In genomic region chr2:93178313-93178677, GRCm38 (mm10) we compare ENCODE assay signal across 15 mouse cellular contexts. TPM values are rescaled to one million over a fixed set of nuclear protein-coding genes. Genes with fewer than 3 reads are reported as not detected.
DNase-seq lines count a peak whose midpoint lies in the region; ATAC-seq and TF ChIP-seq lines count a peak whose summit lies in the region.
"Had no signal": no experiment of that assay in that cellular context is flagged by ENCODE, and none has a peak within 500 bp of the region (broad histone marks: within the 10 kb centered on the region; RNA-seq: fewer than 3 reads in every experiment).

No protein-coding gene starts in this region.

- no peak for DNase-seq in hindbrain, embryonic 11.5 days (ENCODE audit: low spot score)
- DNase-seq in adrenal gland, postnatal 4 days (ENCODE audit: low spot score in 2 of 2) = no peak
- no peak for DNase-seq in kidney, adult 2 months
- DNase-seq: embryo, embryonic 11 days; gastrocnemius, postnatal 14 days; left cerebral cortex, postnatal 4 days; lung, adult 2 months; lung, postnatal 4 days had no signal

- TF ChIP-seq POLR2A in kidney, adult 2 months (IDR thresholded peaks at IDR 0.05; ENCODE audit: low read depth, low read length) = no peak

- H3K4me3 ChIP-seq in midbrain, embryonic 12.5 days = no peak overlapping the region
- no peak overlapping the region for H3K4me3 ChIP-seq in midbrain, embryonic 16.5 days (ENCODE audit: low read depth, low read length)
- no peak overlapping the region for H3K4me3 ChIP-seq in hindbrain, embryonic 11.5 days (ENCODE audit: low read depth, low read length)
- H3K4me3 ChIP-seq in midbrain, embryonic 13.5 days (replicated peaks) = no peak overlapping the region
- no peak overlapping the region for H3K4me3 ChIP-seq in kidney, adult 2 months (ENCODE audit: insufficient read depth, low read depth, low read length)
- H3K4me3 ChIP-seq in liver, embryonic 12.5 days = no peak overlapping the region
- H3K4me3 ChIP-seq: heart, embryonic 12.5 days; intestine, embryonic 15.5 days had no signal

- H3K36me3 ChIP-seq in midbrain, embryonic 12.5 days = no peaks in the 10 kb centered on the region
- H3K36me3 ChIP-seq in midbrain, embryonic 16.5 days (ENCODE audit: control insufficient read depth, insufficient read depth, low read length) = no peaks in the 10 kb centered on the region
- H3K36me3 ChIP-seq in hindbrain, embryonic 11.5 days (ENCODE audit: control insufficient read depth, insufficient read depth, low read length) = no peaks in the 10 kb centered on the region
- H3K36me3 ChIP-seq in midbrain, embryonic 13.5 days = no peaks in the 10 kb centered on the region
- no peaks in the 10 kb centered on the region for H3K36me3 ChIP-seq in kidney, adult 2 months (ENCODE audit: control insufficient read depth, insufficient read depth, low read length)
- H3K36me3 ChIP-seq in liver, embryonic 12.5 days = no peaks in the 10 kb centered on the region
- H3K36me3 ChIP-seq: heart, embryonic 12.5 days; intestine, embryonic 15.5 days had no signal

- H3K4me2 ChIP-seq in midbrain, embryonic 12.5 days (replicated peaks) = no peak overlapping the region
- no peak overlapping the region for H3K4me2 ChIP-seq in midbrain, embryonic 16.5 days (ENCODE audit: low read length)
- H3K4me2 ChIP-seq in hindbrain, embryonic 11.5 days (replicated peaks; ENCODE audit: low read depth, low read length) = no peak overlapping the region
- no peak overlapping the region for H3K4me2 ChIP-seq in midbrain, embryonic 13.5 days (replicated peaks)
- H3K4me2 ChIP-seq in liver, embryonic 12.5 days = no peak overlapping the region
- H3K4me2 ChIP-seq: heart, embryonic 12.5 days; intestine, embryonic 15.5 days had no signal

- peaks cover 31% of the 10 kb centered on the region for H3K27me3 ChIP-seq in midbrain, embryonic 12.5 days
- no peaks in the 10 kb centered on the region; the same call in 1 of the 2 replicates for H3K27me3 ChIP-seq in midbrain, embryonic 16.5 days (ENCODE audit: control insufficient read depth, insufficient read depth, low read depth, low read length)
- H3K27me3 ChIP-seq in hindbrain, embryonic 11.5 days (ENCODE audit: control insufficient read depth, insufficient read depth, low read length) = no peaks in the 10 kb centered on the region; the same call in 1 of the 2 replicates
- peaks cover 3% of the 10 kb centered on the region; the same call in 1 of the 2 replicates for H3K27me3 ChIP-seq in midbrain, embryonic 13.5 days
- no peaks in the 10 kb centered on the region for H3K27me3 ChIP-seq in kidney, adult 2 months (replicated peaks; ENCODE audit: control insufficient read depth, insufficient read depth, low read length)
- peaks cover 90% of the 10 kb centered on the region for H3K27me3 ChIP-seq in liver, embryonic 12.5 days (replicated peaks)
- H3K27me3 ChIP-seq: intestine, embryonic 15.5 days had no signal

- no peak overlapping the region for H3K9ac ChIP-seq in midbrain, embryonic 12.5 days (replicated peaks)
- no peak overlapping the region for H3K9ac ChIP-seq in midbrain, embryonic 16.5 days (ENCODE audit: low read depth, low read length)
- no peak overlapping the region for H3K9ac ChIP-seq in hindbrain, embryonic 11.5 days (ENCODE audit: low read depth, low read length)
- H3K9ac ChIP-seq in midbrain, embryonic 13.5 days (replicated peaks) = no peak overlapping the region
- H3K9ac ChIP-seq in liver, embryonic 12.5 days = no peak overlapping the region
- H3K9ac ChIP-seq: heart, embryonic 12.5 days; intestine, embryonic 15.5 days had no signal

- H3K27ac ChIP-seq in midbrain, embryonic 12.5 days (replicated peaks) = peak overlapping the region; percentile 93
- H3K27ac ChIP-seq in midbrain, embryonic 16.5 days (ENCODE audit: low read length) = no peak overlapping the region
- peak overlapping the region; percentile 95 for H3K27ac ChIP-seq in hindbrain, embryonic 11.5 days (ENCODE audit: low read depth, low read length)
- peak overlapping the region; percentile 51; the same call in 1 of the 2 replicates for H3K27ac ChIP-seq in midbrain, embryonic 13.5 days
- H3K27ac ChIP-seq in kidney, adult 2 months (ENCODE audit: insufficient read depth, low read depth, low read length) = no peak overlapping the region
- H3K27ac ChIP-seq in liver, embryonic 12.5 days = no peak overlapping the region
- H3K27ac ChIP-seq: intestine, embryonic 15.5 days had no signal

- H3K9me3 ChIP-seq in midbrain, embryonic 12.5 days = no peaks in the 10 kb centered on the region
- no peaks in the 10 kb centered on the region for H3K9me3 ChIP-seq in midbrain, embryonic 16.5 days (replicated peaks; ENCODE audit: control insufficient read depth, low read length, poor library complexity, severe bottlenecking)
- H3K9me3 ChIP-seq in hindbrain, embryonic 11.5 days (ENCODE audit: control insufficient read depth, low read length) = no peaks in the 10 kb centered on the region
- H3K9me3 ChIP-seq in midbrain, embryonic 13.5 days = no peaks in the 10 kb centered on the region
- H3K9me3 ChIP-seq in liver, embryonic 12.5 days (replicated peaks) = no peaks in the 10 kb centered on the region
- H3K9me3 ChIP-seq: heart, embryonic 12.5 days; intestine, embryonic 15.5 days had no signal

- peaks cover 69% of the 10 kb centered on the region for H3K4me1 ChIP-seq in midbrain, embryonic 12.5 days
- peaks cover 49% of the 10 kb centered on the region for H3K4me1 ChIP-seq in midbrain, embryonic 16.5 days (ENCODE audit: control insufficient read depth, insufficient read depth, low read length)
- H3K4me1 ChIP-seq in hindbrain, embryonic 11.5 days (replicated peaks; ENCODE audit: control insufficient read depth, insufficient read depth, low read length) = peaks cover 49% of the 10 kb centered on the region
- peaks cover 72% of the 10 kb centered on the region for H3K4me1 ChIP-seq in midbrain, embryonic 13.5 days (replicated peaks)
- H3K4me1 ChIP-seq in kidney, adult 2 months (ENCODE audit: control insufficient read depth, insufficient read depth, low read length) = no peaks in the 10 kb centered on the region
- no peaks in the 10 kb centered on the region for H3K4me1 ChIP-seq in liver, embryonic 12.5 days

- no peak for TF ChIP-seq CTCF in kidney, adult 2 months (conservative IDR thresholded peaks at IDR 0.05; ENCODE audit: insufficient read depth, insufficient read length, low read depth, low read length)

- ATAC-seq in midbrain, embryonic 12.5 days (ENCODE audit: low FRiP score, low read depth) = no peak
- ATAC-seq in midbrain, embryonic 16.5 days = no peak
- no peak for ATAC-seq in hindbrain, embryonic 11.5 days (ENCODE audit: low FRiP score)
- no peak for ATAC-seq in midbrain, embryonic 13.5 days
- ATAC-seq in liver, embryonic 12.5 days = no peak
- ATAC-seq: intestine, embryonic 15.5 days had no signal

- 87% methylated on average over 4 of the region's 4 CpGs for WGBS in midbrain, embryonic 12.5 days
- 87% methylated on average over 4 of the region's 4 CpGs for WGBS in midbrain, embryonic 16.5 days
- 75% methylated on average over 4 of the region's 4 CpGs for WGBS in hindbrain, embryonic 11.5 days
- 75% methylated on average over 4 of the region's 4 CpGs for whole genome bisulfite sequencing in midbrain, embryonic 13.5 days
- whole genome bisulfite sequencing in kidney, adult 2 months = 65% methylated on average over 4 of the region's 4 CpGs
- WGBS in liver, embryonic 12.5 days (ENCODE audit: insufficient replicate concordance) = 43% methylated on average over 4 of the region's 4 CpGs

RNA-seq across cellular contexts. Expression of gene Trp53i11, which starts 9.1 kb away (rescaled TPM):
- polyA plus RNA-seq in midbrain, embryonic 12.5 days (2016; fragmentation: Nextera tagmentation; extraction: Ambion mirVana) = 142 and 172 TPM in 2 replicates
- 125 and 139 TPM in 2 replicates for polyA plus RNA-seq in midbrain, embryonic 16.5 days (2015; fragmentation: Nextera tagmentation; extraction: Ambion mirVana)
- polyA plus RNA-seq in hindbrain, embryonic 11.5 days (2014; fragmentation: Nextera tagmentation; extraction: Ambion mirVana) = 204 and 221 TPM in 2 replicates
- polyA plus RNA-seq in midbrain, embryonic 13.5 days (2015; fragmentation: Nextera tagmentation; extraction: Ambion mirVana) = 136 and 138 TPM in 2 replicates
- 100 to 1,000 TPM; 114 to 117 TPM for total RNA-seq in adrenal gland, postnatal 4 days (2021)
- polyA plus RNA-seq in kidney, adult 2 months (2012; rRNA removed) = 18.1 and 18.3 TPM in 2 replicates
- polyA plus RNA-seq in liver, embryonic 12.5 days (2016; fragmentation: Nextera tagmentation; extraction: Ambion mirVana) = 2.6 and 3.2 TPM in 2 replicates
- total RNA-seq: MEL had no signal

Comparison
In these comparisons a context has a peak if more than half of its experiments do, and no peak if none do; other contexts are left out.
1. H3K27ac ChIP-seq: peak in midbrain, embryonic 12.5 days (single experiment), hindbrain, embryonic 11.5 days (single experiment) and midbrain, embryonic 13.5 days (single experiment); none in midbrain, embryonic 16.5 days (single experiment), kidney, adult 2 months (single experiment) and liver, embryonic 12.5 days (single experiment).